Mouse (Mus musculus): Measurements from ENCODE around the gene Ube2u. TPM values are rescaled to one million over a fixed set of nuclear protein-coding genes. Genes with fewer than 3 reads are reported as not detected.

Gene Ube2u
- not detected for polyA plus RNA-seq (2012; fragmentation: generic; extraction: Trizol)

DNA sequence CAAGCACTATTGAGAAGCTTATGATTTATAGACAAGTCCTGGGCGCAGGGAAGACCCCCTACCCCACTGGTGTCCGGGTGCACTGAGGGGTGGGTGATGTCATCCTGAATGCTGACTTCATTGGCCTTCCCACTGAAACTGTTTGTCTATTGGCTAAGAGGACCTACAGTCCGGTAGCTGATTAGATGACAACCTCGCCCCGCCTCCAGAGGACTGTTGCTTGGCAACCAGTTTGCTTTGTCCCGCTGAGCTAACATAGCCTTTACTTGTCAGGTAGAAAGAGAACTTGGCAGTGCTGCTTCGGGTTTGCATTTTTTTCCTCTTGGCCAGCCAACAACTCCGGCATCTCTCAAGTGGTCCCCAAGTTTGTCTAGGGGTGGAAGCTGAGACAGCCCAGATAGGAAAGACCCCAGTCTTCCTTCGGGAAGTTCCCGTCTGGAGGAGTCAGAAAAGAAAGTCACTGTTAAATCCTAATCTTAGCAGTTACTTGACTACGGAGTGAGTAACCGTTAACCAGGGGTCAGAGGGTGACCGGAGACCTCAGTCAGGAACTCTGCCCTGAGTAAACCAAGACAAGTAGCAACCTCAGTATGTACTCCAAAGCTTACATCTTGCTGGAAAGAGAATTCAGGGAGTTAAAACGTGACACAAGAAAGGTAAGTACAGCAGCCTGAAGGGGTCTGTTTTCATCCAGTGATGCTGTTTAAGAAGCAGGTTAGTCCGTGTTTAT lies at the start of gene Ube2u:
Gene Ube2u, plus strand, starts transcription at position 258 of the 730 bp plus-strand sequence.
- Histone ChIP-seq H3K27me3 (ENCODE audit: control insufficient read depth, insufficient read depth, insufficient read length) (no peaks in the 10 kb centered on the region), H3ac (ENCODE audit: control insufficient read depth, insufficient read length) (no peak within 1 kb of the TSS), H3K4me3 (no peak within 1 kb of the TSS), H3K36me3 (ENCODE audit: control insufficient read depth, insufficient read depth) (no peaks in the 10 kb centered on the region), H3K79me2 (ENCODE audit: control insufficient read depth, insufficient read depth) (no peaks in the 10 kb centered on the region), H3K4me2 (ENCODE audit: low read depth) (no peak within 1 kb of the TSS)
- TF ChIP-seq MAX (IDR thresholded peaks at IDR 0.05; ENCODE audit: low read depth): no peak
- no peak for TF ChIP-seq MYOG (IDR thresholded peaks at IDR 0.05; ENCODE audit: control insufficient read depth in 1 of 3, insufficient read depth in 1 of 3, insufficient read length in 2 of 3, low read depth in 2 of 3)
- TF ChIP-seq POLR2A (IDR thresholded peaks at IDR 0.05; ENCODE audit: insufficient read length, low read depth): no peak
- no peak for TF ChIP-seq MYOD1 (IDR thresholded peaks at IDR 0.05; ENCODE audit: control insufficient read depth in 1 of 3, insufficient read length in 2 of 3, low read depth in 2 of 3)
- no peak for TF ChIP-seq REST (IDR thresholded peaks at IDR 0.05; ENCODE audit: insufficient read depth, insufficient read length)
- no peak for TF ChIP-seq E2F4 (IDR thresholded peaks at IDR 0.05; ENCODE audit: insufficient read depth)

- Histone ChIP-seq H3K4me3 (no peak overlapping the region), H3K36me3 (ENCODE audit: control insufficient read depth, insufficient read depth) (no peaks in the 10 kb centered on the region), H3ac (ENCODE audit: control insufficient read depth, insufficient read length) (no peak overlapping the region), H3K4me2 (ENCODE audit: low read depth) (no peak overlapping the region), H3K79me2 (ENCODE audit: control insufficient read depth, insufficient read depth) (no peaks in the 10 kb centered on the region), H3K27me3 (ENCODE audit: control insufficient read depth, insufficient read depth, insufficient read length) (no peaks in the 10 kb centered on the region)
- TF ChIP-seq TCF12 (IDR thresholded peaks at IDR 0.05; ENCODE audit: insufficient read depth, poor library complexity, severe bottlenecking): no peak
- TF ChIP-seq REST (IDR thresholded peaks at IDR 0.05; ENCODE audit: insufficient read depth, insufficient read length): no peak
- no peak for TF ChIP-seq MAX (IDR thresholded peaks at IDR 0.05; ENCODE audit: low read depth)
- no peak for TF ChIP-seq MYOG (IDR thresholded peaks at IDR 0.05; ENCODE audit: control insufficient read depth in 1 of 3, insufficient read depth in 1 of 3, insufficient read length in 2 of 3, low read depth in 2 of 3)
- no peak for TF ChIP-seq TCF3 (IDR thresholded peaks at IDR 0.05; ENCODE audit: insufficient read length, low read depth)
- TF ChIP-seq CEBPB (IDR thresholded peaks at IDR 0.05; ENCODE audit: insufficient read depth, poor library complexity, severe bottlenecking): no peak
- TF ChIP-seq MYOD1 (IDR thresholded peaks at IDR 0.05; ENCODE audit: control insufficient read depth in 1 of 3, insufficient read length in 2 of 3, low read depth in 2 of 3): no peak
- TF ChIP-seq POLR2AphosphoS2 (IDR thresholded peaks at IDR 0.05; ENCODE audit: insufficient read length, low read depth): no peak
- no peak for TF ChIP-seq USF1 (IDR thresholded peaks at IDR 0.05; ENCODE audit: low read depth)
- TF ChIP-seq E2F4 (IDR thresholded peaks at IDR 0.05; ENCODE audit: insufficient read depth): no peak
- TF ChIP-seq SRF (IDR thresholded peaks at IDR 0.05; ENCODE audit: control insufficient read depth, insufficient read length, low read depth): no peak
- no peak for TF ChIP-seq POLR2A (IDR thresholded peaks at IDR 0.05; ENCODE audit: insufficient read length, low read depth)
Measured at GRCm38 (mm10) chr4:100429371-100429900, 49.2 kb upstream of the Ube2u start.

- Histone ChIP-seq H3ac (ENCODE audit: control insufficient read depth, insufficient read length) (no peak overlapping the region), H3K4me2 (ENCODE audit: low read depth) (no peak overlapping the region), H3K4me3 (no peak overlapping the region), H3K79me2 (ENCODE audit: control insufficient read depth, insufficient read depth) (no peaks in the 10 kb centered on the region), H3K36me3 (ENCODE audit: control insufficient read depth, insufficient read depth) (no peaks in the 10 kb centered on the region), H3K27me3 (ENCODE audit: control insufficient read depth, insufficient read depth, insufficient read length) (no peaks in the 10 kb centered on the region)
- no peak for TF ChIP-seq TCF12 (IDR thresholded peaks at IDR 0.05; ENCODE audit: insufficient read depth, poor library complexity, severe bottlenecking)
- TF ChIP-seq REST (IDR thresholded peaks at IDR 0.05; ENCODE audit: insufficient read depth, insufficient read length): no peak
- TF ChIP-seq E2F4 (IDR thresholded peaks at IDR 0.05; ENCODE audit: insufficient read depth): no peak
- TF ChIP-seq CEBPB (IDR thresholded peaks at IDR 0.05; ENCODE audit: insufficient read depth, poor library complexity, severe bottlenecking): no peak
- no peak for TF ChIP-seq POLR2AphosphoS2 (IDR thresholded peaks at IDR 0.05; ENCODE audit: insufficient read length, low read depth)
- TF ChIP-seq POLR2A (IDR thresholded peaks at IDR 0.05; ENCODE audit: insufficient read length, low read depth): no peak
- no peak for TF ChIP-seq SRF (IDR thresholded peaks at IDR 0.05; ENCODE audit: control insufficient read depth, insufficient read length, low read depth)
- TF ChIP-seq TCF3 (IDR thresholded peaks at IDR 0.05; ENCODE audit: insufficient read length, low read depth): no peak
- no peak for TF ChIP-seq MYOD1 (IDR thresholded peaks at IDR 0.05; ENCODE audit: control insufficient read depth in 1 of 3, insufficient read length in 2 of 3, low read depth in 2 of 3)
- no peak for TF ChIP-seq USF1 (IDR thresholded peaks at IDR 0.05; ENCODE audit: low read depth)
- no peak for TF ChIP-seq MYOG (IDR thresholded peaks at IDR 0.05; ENCODE audit: control insufficient read depth in 1 of 3, insufficient read depth in 1 of 3, insufficient read length in 2 of 3, low read depth in 2 of 3)
- TF ChIP-seq MAX (IDR thresholded peaks at IDR 0.05; ENCODE audit: low read depth): no peak
Measured at GRCm38 (mm10) chr4:100435281-100436168, 43.1 kb upstream of the Ube2u start.

DNA sequence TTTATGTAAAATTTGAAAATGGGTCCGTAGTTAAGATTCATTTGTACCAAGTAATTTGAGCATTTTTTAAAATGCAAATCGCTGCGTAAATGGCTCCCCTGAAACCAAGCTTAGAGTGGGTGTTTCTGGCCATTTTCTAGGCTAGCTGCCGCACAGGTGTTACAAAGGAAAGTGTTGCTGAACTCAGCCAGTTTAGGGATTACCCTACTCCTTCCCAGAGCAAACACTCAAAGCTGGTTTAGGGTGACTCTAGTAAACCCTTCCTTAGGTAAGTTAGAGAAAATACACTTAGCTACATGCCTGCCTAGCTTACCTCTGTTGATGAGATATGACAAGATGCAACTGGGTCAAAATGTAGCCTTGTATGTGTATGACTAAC lies 42.5 kb upstream of the Ube2u start:
- TF ChIP-seq E2F4 (IDR thresholded peaks at IDR 0.05; ENCODE audit: insufficient read depth) (no peak), MYOG (IDR thresholded peaks at IDR 0.05; ENCODE audit: control insufficient read depth in 1 of 3, insufficient read depth in 1 of 3, insufficient read length in 2 of 3, low read depth in 2 of 3) (no peak), CEBPB (IDR thresholded peaks at IDR 0.05; ENCODE audit: insufficient read depth, poor library complexity, severe bottlenecking) (no peak), REST (IDR thresholded peaks at IDR 0.05; ENCODE audit: insufficient read depth, insufficient read length) (no peak), MAX (IDR thresholded peaks at IDR 0.05; ENCODE audit: low read depth) (no peak), POLR2A (IDR thresholded peaks at IDR 0.05; ENCODE audit: insufficient read length, low read depth) (no peak)
- Histone ChIP-seq H3K4me3 (no peak overlapping the region), H3K36me3 (ENCODE audit: control insufficient read depth, insufficient read depth) (no peaks in the 10 kb centered on the region), H3ac (ENCODE audit: control insufficient read depth, insufficient read length) (no peak overlapping the region), H3K79me2 (ENCODE audit: control insufficient read depth, insufficient read depth) (no peaks in the 10 kb centered on the region), H3K27me3 (ENCODE audit: control insufficient read depth, insufficient read depth, insufficient read length) (no peaks in the 10 kb centered on the region), H3K4me2 (ENCODE audit: low read depth) (no peak overlapping the region)
